Mouse (Mus musculus) embryonic facial prominence, embryonic 14.5 days (tissue): ENCODE data around the gene Amy2a4. TPM values are rescaled to one million over a fixed set of nuclear protein-coding genes. Genes with fewer than 3 reads are reported as not detected.
"Not testable (repeated sequence)": the region's sequence is repeated elsewhere in the genome, so short reads cannot be mapped to it uniquely, and the experiment has no call there.

ENCODE experiments used
- ATAC-seq: fragments of 200-750 bp; cut with Nextera tagmentation; 2 replicates; pipeline ENCODE4 v1.8.0; 2017; ENCODE audit warnings: low read depth, moderate number of reproducible peaks, moderate TSS enrichment
- DNase-seq: peaks from one replicate; pipeline ENCODE4 v3.0.0-alpha.2; 2015; ENCODE audit warnings: low spot score
- H3K27ac ChIP-seq: fragments of 300-500 bp; sonication (generic); replicated peaks from 2 replicates; pipeline ENCODE4 v1.5.1; 2014; ENCODE audit warnings: low read depth, mild to moderate bottlenecking, low read length, moderate library complexity
- H3K27me3 ChIP-seq: fragments of 300-500 bp; sonication (generic); replicated peaks from 2 replicates; pipeline ENCODE4 v1.6.1; 2014; ENCODE audit warnings: low read length; ENCODE audit not compliant: control insufficient read depth, insufficient read depth
- H3K36me3 ChIP-seq: fragments of 300-500 bp; sonication (generic); 2 replicates; pipeline ENCODE4 v1.6.1; 2014; ENCODE audit warnings: low read length, mixed read lengths; ENCODE audit not compliant: control insufficient read depth, insufficient read depth
- H3K4me1 ChIP-seq: fragments of 300-500 bp; sonication (generic); 2 replicates; pipeline ENCODE4 v1.6.1; 2014; ENCODE audit warnings: antibody characterized with exemption, low read length; ENCODE audit not compliant: control insufficient read depth, insufficient read depth
- H3K4me2 ChIP-seq: fragments of 300-500 bp; sonication (generic); 2 replicates; pipeline ENCODE4 v1.6.1; 2014; ENCODE audit warnings: low read depth, mild to moderate bottlenecking, low read length, moderate library complexity, mixed read lengths
- H3K4me3 ChIP-seq: fragments of 300-500 bp; sonication (generic); 2 replicates; pipeline ENCODE4 v1.5.1; 2014; ENCODE audit warnings: low read depth, mild to moderate bottlenecking, low read length
- H3K9ac ChIP-seq: fragments of 300-500 bp; sonication (generic); 2 replicates; pipeline ENCODE4 v1.6.1; 2014; ENCODE audit warnings: low read depth, mild to moderate bottlenecking, low read length, moderate library complexity, mixed read lengths
- H3K9me3 ChIP-seq: fragments of 300-500 bp; sonication (generic); 2 replicates; pipeline ENCODE4 v1.6.1; 2016; ENCODE audit warnings: low read length; ENCODE audit not compliant: control insufficient read depth
- WGBS: fragments of 180-500 bp; shearing (Covaris S2); extraction: QIAGEN DNeasy Blood & Tissue Kit; methylation state at CpG from one replicate; pipeline ENCODE4 v1.1.7; 2014; 5-methylcytosine and 5-hydroxymethylcytosine counted together
- polyA plus RNA-seq: library from polyadenylated mRNA; unstranded; fragments of >200 nt; fragmentation: Nextera tagmentation; extraction: Ambion mirVana; gene quantifications from 2 replicates; pipeline ENCODE4 v1.2.1, GENCODE M21; 2014

Gene Amy2a4
- not detected in 2 replicates for polyA plus RNA-seq

DNA sequence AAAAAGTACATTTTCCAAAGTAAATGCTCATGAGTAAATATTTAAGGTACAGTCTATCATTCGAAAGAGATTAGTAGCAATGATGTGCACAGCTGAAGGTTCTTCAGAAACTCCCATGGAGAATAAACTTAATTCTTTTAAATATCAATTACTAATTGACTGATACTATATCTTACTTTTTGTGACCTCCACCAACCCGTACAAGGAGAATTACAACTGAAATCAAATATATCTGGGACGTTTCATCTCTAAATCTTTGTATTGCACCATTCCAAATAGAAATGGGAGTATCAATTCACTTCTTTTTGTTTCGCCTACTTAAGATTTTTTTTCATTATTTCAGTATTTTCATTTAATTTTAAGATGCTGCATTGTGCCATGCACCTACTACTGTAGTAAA is at the start of gene Amy2a4:
Gene Amy2a4, minus strand, starts transcription at position 101 of the 400 bp plus-strand sequence.
- not testable (repeated sequence) for H3K4me2 ChIP-seq, H3K27ac ChIP-seq, DNase-seq, H3K9ac ChIP-seq, H3K36me3 ChIP-seq, H3K4me3 ChIP-seq, H3K4me1 ChIP-seq, H3K27me3 ChIP-seq, ATAC-seq, H3K9me3 ChIP-seq
- no CpG with 5 or more reads among the region's 4 CpGs for WGBS

- not testable (repeated sequence) for H3K9ac ChIP-seq
Observed at GRCm38 (mm10) chr3:113323952-113324351, 32.7 kb upstream of the Amy2a4 start, which contains the start of gene Amy2a3. Gene Amy2a3, minus strand, starts transcription at chr3:113324052.

DNA sequence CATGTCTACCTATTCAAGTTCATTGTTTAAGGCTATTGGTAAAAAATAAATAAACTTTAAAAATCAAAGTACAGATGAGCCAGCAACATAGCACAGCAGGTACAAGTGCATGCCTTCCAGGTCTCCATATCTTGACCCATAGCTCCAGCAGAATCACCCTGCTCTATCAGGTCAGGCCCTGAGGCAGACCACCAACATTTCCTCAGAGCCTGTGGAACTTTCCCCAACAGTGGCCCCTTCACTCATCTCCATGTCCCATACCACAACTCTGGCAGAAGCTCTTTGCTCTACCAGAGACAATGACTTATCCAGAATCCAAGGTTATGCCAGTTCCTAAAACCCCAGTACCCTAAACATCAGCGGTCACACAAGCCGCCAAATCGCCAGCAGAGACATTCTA is 21.7 kb upstream of the Amy2a4 start:
- WGBS, result no CpG with 5 or more reads among the region's 3 CpGs
- H3K4me3 ChIP-seq, ATAC-seq, H3K27ac ChIP-seq, H3K4me2 ChIP-seq, H3K27me3 ChIP-seq, DNase-seq, H3K4me1 ChIP-seq, H3K9me3 ChIP-seq, H3K36me3 ChIP-seq, H3K9ac ChIP-seq: not testable (repeated sequence)

More at GRCm38 (mm10) chr3:113323952-113324351, 32.7 kb upstream of the Amy2a4 start, which contains the start of gene Amy2a3:
- H3K4me3 ChIP-seq, H3K4me2 ChIP-seq, H3K36me3 ChIP-seq, H3K27ac ChIP-seq, ATAC-seq, H3K9me3 ChIP-seq, H3K27me3 ChIP-seq, H3K4me1 ChIP-seq, DNase-seq: not testable (repeated sequence)
- WGBS, result no CpG with 5 or more reads among the region's 4 CpGs

DNA sequence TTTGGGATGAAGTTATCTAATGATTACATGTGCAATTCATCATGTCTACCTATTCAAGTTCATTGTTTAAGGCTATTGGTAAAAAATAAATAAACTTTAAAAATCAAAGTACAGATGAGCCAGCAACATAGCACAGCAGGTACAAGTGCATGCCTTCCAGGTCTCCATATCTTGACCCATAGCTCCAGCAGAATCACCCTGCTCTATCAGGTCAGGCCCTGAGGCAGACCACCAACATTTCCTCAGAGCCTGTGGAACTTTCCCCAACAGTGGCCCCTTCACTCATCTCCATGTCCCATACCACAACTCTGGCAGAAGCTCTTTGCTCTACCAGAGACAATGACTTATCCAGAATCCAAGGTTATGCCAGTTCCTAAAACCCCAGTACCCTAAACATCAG is 11.0 kb downstream of the Amy2a4 start:
- ATAC-seq, H3K9me3 ChIP-seq, DNase-seq, H3K4me3 ChIP-seq, H3K36me3 ChIP-seq, H3K4me2 ChIP-seq, H3K27me3 ChIP-seq, H3K9ac ChIP-seq, H3K4me1 ChIP-seq, H3K27ac ChIP-seq: not testable (repeated sequence)

DNA sequence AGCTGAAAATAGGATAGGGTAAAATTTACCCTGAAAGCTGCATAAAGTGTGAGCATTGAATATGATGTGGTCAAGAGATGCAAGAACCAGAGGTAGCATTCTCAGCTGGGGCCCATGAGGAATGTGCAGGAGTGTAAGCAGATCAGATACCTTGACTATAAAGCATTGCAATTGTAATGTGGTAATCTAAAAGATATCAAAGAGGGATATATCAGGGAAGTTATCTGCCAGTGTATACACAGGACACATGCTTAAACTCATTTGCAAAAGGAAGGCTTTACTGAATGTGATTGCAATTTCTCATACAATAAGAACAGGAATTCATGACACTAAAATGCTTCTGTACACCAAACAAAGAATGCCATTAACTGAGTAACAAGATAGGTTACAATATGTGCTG is 11.7 kb downstream of the Amy2a4 start:
- not testable (repeated sequence) for ATAC-seq, H3K9ac ChIP-seq, H3K4me2 ChIP-seq, H3K9me3 ChIP-seq, H3K36me3 ChIP-seq, DNase-seq, H3K4me3 ChIP-seq, H3K4me1 ChIP-seq, H3K27ac ChIP-seq, H3K27me3 ChIP-seq

DNA sequence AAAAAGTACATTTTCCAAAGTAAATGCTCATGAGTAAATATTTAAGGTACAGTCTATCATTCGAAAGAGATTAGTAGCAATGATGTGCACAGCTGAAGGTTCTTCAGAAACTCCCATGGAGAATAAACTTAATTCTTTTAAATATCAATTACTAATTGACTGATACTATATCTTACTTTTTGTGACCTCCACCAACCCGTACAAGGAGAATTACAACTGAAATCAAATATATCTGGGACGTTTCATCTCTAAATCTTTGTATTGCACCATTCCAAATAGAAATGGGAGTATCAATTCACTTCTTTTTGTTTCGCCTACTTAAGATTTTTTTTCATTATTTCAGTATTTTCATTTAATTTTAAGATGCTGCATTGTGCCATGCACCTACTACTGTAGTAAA is 32.5 kb downstream of the Amy2a4 start, which contains the start of gene Amy2a5:
Gene Amy2a5, minus strand, starts transcription at position 101 of the 400 bp plus-strand sequence.
- H3K27ac ChIP-seq, H3K36me3 ChIP-seq, H3K4me1 ChIP-seq, H3K4me2 ChIP-seq, H3K27me3 ChIP-seq, DNase-seq, H3K9ac ChIP-seq, H3K9me3 ChIP-seq, ATAC-seq, H3K4me3 ChIP-seq: not testable (repeated sequence)
- no CpG with 5 or more reads among the region's 4 CpGs for WGBS

Other genes with a start within 250 kb of the Amy2a4 start
- not detected in 2 replicates for gene Amy2a5, start 32.6 kb downstream of the Amy2a4 start, polyA plus RNA-seq
- not detected in 2 replicates for gene Amy2a3, start 32.6 kb upstream of the Amy2a4 start, polyA plus RNA-seq
- gene Amy2a2, start 65.2 kb upstream of the Amy2a4 start, polyA plus RNA-seq, result not detected in 2 replicates
- gene Amy2a1, start 241.0 kb upstream of the Amy2a4 start, polyA plus RNA-seq, result not detected in 2 replicates